Mouse (Mus musculus) right cerebral cortex, adult 18-20 months (tissue): ENCODE measurements around the gene Trpm5.

ENCODE experiments used
- DNase-seq: peaks from one replicate; pipeline ENCODE4 v3.0.0; 2022; ENCODE audit warnings: mixed read lengths

Trpm5 gene

DNA sequence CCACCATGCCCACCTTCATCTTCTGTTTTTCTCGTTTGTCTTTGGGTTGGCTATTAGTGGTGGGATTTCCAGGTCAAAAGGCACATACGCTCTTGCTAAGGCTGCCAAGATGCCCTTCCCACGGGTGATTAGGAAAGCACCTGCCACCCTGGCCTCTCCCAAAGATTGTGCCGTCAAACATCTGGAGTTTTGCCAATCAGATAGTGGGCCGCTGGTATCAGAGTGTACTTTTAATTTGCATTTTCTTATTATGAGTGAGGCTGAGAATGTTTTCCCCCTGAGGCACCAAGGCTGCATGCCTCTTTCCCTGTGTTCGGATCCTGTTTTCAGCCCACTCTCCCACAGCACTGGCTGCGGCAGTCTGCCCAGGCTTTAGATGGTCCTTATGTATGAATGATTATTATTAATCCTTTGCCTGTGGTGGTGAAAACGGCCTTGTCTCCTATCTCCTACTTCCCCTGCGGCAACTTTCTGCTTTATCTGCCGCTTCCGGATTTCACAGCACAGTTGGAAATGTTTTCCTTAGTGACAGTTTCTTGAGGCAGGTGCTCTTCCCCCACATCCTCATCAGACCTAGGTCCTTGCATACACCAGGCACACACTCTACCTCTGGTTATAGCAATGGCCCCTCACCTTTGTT, 10.9 kb upstream of the Trpm5 start:
- no peak for DNase-seq

DNA sequence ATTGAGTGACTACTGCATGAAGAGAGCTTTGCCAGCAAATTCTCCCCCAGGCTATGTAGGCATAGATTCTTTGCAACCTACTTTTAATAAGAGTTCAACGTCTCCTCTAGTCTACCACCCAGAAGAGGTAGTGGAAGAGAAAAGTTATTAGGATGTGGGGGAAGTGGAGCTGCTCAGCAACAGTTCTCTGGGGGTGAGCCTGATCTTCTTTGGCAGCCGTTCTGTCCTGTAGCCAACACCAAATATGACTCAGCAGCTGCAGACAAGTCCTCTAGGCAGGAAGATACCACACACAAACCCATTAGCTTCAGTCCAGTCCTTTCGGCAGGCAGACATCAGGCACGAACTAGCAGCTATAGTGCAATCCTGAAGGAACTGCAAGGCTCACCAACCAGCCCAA, 6.3 kb upstream of the Trpm5 start:
- peak; percentile 35 for DNase-seq

DNA sequence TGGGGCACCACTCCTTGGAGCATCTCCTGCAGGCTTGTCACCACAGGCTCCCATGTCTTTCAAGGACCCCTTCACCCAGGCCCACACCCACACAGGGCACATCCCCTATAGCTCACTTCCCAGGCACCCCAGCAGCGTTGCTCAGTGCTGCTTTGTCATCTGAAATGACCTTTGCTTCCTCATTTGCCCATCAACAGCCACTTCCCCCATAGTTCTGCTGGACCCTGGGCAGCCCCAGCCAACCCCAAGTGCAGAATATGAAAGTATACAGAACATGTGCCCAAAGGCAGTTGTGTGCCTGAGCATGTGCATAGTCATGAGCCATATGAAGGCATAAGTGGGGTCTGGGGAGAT, 1.1 kb upstream of the Trpm5 start:
- no peak for DNase-seq

DNA sequence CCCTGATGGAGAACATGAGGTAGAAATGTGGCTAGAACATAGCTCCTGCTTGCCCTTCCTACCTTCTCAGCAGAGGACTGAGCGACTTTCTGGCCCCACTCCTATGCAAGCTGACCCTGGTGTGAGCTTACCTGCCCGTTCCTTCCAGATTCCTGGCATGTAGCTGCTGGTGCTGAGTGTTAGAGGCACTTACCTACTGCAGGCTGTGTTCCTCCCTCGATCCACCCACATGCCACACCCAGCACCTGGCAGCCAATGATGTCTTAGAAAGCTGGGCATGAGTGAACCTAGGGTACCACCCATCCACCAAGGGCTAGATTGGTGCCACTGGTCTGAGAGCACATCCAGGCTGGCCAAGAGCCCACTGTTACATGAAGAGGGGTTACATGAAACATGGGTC, 595 bp downstream of the Trpm5 start:
- DNase-seq = no peak

DNA sequence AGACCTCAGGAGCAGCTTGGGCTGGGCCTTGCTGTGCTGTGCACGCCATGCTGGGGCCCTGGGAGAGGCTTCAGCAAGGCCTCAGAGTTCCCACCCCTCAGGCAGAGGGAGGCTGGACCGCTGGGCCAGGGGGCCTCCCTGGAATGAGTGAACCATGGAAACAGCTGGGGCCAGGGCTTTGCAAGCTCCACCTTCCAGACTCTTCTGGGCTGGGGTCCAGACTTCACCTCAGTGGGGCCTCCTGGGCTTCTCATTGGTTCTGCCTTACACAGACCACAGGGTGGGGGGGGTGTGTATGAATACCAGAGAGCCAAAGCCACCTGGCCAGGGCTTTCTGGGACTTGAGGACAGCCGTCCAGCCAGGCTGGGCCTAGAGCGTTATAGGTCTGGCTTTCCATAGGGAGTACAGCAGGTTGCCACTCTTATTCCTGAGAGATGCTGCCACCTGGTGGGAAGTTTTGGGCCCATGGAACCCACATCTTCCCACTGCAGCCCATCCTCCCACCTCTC, 7.3 kb downstream of the Trpm5 start:
- no peak for DNase-seq

DNA sequence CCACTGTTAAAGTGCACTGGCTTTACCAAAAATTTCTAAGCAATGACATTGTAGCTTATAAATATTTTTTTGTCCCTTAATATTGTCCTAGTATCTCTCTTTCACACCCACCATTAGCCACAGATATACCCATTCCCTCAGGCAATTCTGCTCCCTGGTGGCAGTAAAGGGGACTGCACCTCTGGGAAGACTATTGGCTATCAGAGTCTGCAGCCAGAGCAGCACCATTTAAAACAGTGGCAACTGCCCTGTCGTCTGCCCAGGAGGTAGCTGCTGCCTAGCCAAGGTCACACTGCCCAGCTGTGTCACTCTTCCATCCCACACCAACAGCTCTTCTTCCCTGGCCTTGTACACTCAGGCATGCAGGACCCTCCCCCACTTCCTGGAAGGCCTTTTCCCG, 8.1 kb downstream of the Trpm5 start:
- DNase-seq = peak; percentile 24

DNA sequence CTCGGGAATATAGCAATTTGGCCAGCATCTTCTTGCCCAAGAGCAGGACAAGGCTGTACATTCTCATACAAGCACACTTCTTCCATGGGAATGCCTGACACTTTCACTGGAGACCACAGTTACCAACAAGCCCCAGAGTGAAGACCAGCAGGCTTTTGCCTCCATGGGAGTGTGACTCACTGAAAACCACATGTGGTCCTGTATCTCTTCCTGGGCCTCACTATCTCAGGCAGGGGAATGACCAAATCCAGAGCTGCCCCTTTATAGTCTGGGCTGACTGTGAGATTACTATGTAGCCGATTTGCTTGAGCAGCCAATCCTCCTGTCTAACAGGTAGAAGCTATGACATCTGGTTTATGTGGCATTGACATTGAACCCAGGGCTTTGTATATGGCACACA, 10.7 kb downstream of the Trpm5 start:
- DNase-seq = no peak

DNA sequence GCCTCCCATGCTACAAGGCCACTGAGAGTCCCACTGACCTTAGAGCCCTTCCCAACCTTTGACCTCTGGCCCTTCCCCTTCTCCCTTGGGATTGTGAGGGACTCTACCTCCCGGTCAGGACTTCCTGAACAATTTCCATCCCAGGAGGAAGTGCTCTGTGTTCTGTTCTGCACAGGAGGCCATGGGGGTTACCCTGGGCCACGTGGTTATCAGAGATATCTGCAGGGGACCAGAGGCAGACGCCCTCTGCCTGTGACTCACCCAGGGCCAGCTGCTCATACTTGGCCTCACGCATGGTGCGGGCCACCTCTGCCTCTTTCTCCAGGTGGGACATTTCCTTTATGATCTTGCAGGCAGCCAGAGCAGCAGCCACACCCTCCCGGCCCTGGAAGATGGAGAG, 12.4 kb downstream of the Trpm5 start:
- no peak for DNase-seq

DNA sequence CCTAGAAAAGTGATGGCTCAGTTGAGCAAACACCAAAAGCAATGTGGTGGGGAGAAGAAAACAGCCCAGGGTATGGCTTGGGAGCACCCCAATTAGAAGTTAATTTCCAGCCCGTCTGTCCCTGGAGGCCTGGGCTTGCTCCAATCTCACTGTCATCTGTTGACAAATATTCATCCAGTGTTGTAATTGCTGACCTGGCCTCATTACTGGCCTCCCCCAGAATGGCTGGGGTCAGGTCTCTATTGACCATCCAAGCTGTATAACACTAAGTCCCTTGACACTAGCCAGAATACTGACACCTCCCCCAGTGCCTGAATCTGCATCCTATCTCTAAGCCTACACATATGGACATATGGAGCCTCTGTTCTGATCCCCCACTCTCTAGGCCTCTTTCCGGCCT, 17.1 kb downstream of the Trpm5 start:
- DNase-seq = no peak

DNA sequence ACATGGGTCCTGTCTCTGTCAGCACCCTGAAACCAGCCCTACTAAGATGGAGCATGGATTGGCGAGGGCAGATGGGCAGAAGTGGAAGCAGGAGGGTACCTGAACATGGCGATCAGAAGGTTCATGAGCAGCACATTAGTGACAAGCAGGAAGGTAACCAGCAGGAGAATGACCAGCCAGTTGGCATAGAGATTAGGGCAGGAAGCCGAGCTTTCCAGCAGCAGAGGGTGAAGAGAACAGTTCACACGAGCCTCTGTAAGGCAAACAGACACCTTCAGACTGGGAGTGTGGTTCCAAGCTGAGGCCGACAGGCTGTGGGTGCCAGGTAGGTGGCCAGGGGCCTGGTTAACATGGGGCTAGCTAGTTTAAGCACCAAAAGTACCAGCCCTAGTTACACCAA, 19.0 kb downstream of the Trpm5 start:
- no peak for DNase-seq

DNA sequence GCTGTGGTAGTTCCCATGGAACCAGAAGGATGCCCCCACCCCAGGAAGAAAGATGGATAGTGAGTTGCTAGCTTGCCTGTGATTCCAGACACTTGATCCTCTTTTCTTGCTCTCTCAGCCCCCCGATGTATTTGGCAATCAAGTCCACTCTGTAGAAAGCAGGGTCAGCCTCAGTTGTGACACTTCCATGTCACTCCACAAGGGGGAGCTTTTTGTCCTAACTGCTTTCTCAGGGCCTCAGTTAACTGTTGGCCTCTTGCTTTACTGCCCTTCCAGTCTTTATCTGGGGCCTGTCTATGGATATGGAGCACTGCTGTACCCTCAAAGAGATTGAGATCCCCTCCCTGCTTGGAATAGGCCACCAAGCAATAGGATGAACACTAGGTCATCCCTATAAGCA, 21.4 kb downstream of the Trpm5 start:
- DNase-seq = no peak

DNA sequence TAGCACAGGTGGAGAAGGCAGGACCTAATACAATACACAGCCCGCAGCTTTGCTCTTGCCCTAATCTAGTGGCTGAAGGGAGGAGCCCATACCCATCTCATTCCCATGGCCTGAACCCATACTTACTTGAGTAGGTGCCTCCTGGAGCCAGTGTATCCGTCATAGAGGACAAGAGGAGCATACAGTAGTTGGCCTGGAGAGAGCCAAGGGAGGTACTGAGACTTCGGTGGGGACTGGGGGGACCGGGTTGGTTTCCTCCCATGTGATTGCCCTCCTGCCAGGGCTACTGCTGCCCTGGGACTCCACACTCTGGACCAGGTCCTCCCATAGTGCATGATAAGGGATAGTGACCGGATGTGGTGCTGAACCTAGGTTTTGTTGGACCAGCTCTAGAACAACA, 21.8 kb downstream of the Trpm5 start:
- DNase-seq = no peak

DNA sequence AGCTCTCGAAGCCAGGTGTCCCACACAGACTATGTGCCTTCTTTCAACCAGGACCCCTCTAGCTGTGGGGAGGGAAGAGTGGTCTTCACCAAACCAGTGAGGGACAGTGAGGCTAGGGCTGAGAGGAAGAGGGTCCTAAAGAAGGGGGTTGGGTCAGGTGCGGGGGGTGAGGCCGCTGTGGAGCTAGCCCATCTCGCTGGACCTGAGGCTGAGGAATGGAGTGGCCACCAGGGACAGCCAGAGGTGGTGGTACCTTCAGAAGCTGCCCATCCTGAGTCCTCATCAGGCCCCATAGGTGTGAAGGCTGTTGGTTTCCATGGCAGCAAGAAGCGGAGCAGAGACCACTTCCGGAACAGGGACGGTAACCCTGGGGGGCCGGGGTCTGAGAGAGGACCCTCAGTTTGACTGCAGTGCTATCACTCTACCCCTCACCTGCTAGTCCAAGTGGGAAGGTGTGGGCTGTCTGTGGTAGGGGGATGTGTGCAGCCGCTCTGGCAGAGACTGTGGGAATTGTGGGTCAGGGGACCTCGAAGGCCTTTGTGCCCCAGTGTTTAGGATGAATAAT, 23.9 kb downstream of the Trpm5 start:
- no peak for DNase-seq

DNA sequence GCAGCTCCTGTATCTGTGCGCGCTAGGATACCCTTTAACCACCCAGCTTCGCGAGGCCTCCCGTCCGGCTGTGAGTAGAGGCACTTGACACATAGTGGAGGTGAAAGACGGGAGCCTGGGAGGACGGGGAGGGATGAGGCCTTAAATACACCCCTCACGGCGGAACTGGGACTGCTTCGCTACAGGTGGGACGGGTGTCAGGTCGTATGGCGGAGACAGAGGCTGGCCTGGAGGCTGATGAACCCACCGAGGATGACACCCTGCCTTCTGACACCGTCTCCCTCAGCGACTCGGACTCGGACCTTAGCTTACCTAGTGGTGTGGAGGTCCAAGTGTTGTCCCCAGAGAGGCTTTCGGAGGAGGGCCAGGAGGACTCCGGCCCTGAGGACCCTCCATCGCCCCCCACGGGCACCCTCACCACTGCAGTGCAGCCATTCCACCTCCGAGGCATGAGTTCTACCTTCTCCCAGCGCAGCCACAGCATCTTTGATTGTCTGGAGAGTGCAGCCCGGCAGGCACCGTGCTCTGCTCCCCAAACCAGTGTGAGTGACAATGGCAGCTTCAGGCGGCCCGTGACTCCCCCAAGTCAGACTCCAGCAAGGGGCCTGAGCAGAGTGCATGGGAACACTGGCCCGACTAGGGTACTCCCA, 24.6 kb downstream of the Trpm5 start:
- no peak for DNase-seq

DNA sequence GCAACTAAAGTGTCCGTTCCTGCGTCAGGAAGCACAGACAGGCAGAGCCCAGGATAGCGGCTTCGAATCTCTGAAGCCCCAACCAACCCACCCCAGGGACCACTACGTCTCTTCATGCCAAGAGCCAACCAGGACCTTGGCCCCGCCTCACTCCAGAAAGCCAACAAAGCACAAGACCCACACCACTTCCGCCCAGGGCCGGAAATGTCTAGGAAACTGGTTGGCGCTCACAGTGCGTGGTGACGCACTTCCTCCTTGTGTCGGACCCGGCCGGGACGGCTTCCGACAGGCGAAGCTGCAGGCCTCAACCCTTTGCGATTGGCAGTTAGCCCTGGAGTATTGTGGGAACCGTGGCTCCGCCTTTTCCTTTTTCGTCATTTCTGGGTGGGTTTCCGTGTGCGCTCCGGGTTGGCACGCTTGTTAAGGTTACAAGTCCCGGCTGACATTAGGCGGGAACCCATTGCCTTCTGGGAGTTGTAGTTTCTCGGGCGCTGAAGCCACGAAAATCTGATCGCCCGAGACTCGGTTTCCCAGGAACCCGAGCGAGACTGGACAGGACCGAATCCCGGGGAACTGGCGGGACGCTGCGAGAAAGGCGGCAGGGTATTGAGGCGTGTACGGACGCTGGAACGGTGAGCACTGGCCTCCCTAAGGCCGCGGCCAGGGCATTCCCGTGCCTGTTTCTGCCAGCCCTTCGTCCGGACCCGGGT, 25.4 kb downstream of the Trpm5 start, which contains the start of gene Tssc4:
Gene Tssc4 (plus strand): TSS at position 368 of the 710 bp plus-strand sequence.
- peak; percentile 99 for DNase-seq

DNA sequence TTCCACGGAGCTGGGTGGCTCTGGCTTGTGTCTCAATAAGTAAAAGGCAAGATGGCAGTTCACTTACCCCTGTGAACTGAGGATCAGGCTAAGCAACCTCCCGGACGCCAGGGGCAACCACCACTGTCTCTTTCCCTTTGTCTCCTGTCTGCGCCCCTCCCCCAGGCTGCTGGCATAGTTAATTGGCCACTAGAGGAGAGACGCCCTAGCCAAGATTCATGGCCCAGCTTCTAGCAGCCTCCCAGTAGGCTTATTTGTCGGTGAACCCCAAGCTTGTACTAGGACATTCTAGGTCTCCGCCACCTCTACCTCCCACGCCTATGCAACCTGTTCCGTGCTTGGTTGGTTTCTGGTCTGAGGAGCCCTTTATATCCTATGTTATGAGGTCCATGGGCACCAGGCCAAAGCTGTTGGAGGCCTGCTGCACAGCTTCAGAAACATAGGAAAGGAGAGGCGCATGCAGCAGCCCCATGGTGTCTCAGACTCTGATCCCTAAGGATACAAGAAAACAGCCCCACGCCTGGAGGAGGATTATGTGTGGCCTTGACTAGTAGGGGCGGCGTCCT, 26.0 kb downstream of the Trpm5 start:
- peak; percentile 46 for DNase-seq

DNA sequence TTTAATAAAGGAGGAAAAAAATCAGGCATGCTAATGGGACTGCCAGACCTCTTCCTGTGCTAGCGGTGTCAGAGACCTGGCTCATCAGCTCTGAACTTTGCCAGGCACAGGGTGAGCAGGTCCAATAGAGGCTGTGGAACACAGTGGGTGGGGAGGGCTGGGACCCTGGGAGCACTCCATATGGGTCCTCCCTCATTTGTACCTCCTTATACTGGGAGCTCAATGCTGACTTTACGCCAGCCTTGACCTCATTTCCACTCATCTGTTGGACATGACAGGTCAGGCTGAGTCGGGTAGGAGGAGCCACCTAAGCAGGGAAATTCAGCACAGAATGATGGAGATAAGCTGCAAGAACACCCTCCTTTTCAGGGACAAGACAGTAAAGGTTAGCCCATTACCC, 26.5 kb downstream of the Trpm5 start:
- no peak for DNase-seq

DNA sequence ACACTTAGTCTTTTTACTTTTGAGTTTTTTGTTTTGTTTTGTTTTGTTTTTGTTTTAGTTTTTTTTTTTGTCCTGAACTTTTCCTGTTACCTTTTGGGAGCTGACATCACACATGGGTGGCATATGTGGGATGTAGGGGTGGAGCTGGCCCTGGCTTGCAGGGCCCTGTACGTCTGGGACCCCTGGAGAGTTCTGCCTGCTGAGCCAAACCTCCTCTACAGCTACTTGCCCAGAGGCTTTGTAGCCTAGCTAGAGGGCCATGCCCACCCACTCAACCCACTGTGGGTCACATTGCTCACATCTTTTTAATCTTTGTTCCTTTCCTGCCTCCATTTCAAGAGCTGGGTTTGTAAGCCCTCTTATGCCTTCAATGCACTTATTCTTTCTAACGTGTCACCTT, 27.0 kb downstream of the Trpm5 start:
- DNase-seq = no peak

DNA sequence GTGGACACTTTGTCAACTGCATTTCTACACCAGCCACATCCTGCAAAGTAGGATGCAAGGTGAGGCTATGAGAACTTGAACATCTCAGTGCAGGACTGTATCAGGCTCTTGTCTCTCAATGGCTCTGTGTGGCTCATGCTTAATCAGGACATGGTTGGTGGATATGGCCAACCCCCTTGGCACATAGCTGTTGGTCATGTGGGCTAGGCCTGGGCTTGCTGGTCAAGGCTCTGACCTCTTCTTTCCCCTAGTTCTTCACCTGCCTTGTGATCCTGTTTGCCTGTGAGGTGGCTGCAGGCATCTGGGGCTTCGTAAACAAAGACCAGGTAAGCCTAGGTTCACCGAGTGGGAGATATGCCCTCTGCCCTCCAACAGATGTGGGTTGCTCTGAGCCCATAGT, 28.8 kb downstream of the Trpm5 start:
- DNase-seq = no peak

DNA sequence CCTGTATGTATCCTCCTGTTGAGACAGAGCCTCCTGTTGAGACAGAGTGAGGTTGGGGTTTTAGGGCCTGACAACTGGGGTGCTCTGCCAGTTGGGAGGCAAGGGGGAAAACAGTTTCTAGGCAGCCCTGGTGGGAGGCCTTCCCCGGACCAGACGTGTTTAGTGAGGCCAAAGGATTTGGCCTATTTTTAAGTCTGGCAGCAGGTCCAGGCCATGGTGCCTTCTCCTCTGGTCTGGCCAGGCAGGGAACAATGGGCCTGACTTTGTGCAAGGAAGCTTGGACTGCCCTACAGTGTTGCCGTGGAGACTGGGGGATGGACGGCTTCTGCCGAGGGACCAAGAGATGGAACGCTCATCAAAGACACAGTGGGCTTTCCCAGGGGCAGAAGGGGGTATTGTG, 30.2 kb downstream of the Trpm5 start:
- DNase-seq = peak; percentile 39

DNA sequence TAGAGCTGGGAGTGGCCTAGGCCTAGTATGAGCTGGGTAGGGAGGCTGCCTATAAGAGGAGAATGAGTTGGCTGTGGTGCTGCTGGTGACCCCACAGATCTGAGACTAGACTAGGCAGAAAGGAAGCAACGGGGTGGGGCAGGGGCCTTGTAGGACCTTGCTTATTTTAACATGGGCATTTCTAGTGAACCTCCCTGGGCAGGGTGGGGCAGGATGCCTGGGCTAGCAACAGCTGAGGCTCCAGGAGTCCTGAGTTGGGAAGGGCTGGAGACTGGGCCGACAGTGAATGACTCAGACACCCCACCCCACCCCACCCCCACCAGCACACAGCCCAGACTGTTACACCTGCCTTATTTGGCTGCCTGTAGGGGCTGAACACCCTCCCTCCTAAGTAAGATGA, 31.7 kb downstream of the Trpm5 start:
- no peak for DNase-seq

DNA sequence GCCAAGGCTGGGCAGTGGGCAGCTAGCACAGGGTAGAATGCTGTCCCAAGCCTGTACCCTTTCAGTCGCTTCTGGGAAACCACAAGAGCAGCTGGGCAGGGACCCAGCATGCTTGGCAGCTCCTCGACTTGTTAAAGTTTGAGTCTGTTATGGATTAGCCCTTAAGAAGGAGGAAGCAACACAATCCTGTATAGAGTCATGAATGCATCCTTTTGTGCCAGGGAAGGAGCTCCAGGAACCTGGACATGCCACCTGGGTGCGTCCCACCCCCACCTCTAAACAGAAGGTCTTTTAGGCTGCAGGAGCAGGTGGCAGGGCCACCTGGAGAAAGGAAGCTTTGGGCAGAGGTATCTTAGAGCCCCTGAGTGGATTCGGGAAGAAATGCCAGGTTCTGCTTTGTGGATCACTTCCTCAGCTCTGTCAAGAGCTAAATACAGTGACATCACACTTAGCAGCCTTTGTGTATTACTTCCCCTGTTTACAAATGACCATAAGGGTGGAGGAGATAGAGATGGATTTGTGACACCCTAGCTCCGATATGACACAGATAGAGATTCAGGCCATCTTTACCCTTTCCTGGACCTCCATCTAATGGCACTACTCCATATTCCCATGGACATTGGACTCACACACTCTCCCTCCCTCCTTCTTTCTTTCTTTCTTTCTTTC, 35.1 kb downstream of the Trpm5 start:
- DNase-seq = peak; percentile 43

DNA sequence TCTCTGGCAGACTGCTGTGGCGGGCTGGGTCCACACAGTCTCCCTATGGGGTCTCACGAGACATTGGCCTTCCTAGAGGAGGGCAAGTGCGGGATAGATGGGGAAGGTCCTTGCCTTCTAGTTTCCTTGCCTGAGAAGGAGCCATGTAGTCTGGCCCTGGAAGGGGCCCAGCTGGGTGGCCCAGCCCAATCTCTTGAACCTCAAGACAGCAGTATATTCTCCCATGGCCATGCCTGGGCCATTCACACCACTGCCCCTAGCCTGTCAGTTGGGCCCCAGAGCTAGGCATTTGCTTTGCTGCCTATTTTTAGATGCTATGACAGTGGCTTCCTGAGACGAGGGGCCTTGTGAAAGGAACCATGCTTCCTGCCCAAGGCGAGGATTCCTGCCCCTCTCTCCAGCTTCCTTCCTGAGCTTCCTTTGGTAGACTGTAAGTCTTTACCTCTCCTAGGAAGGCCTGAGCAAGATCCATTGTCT, 36.2 kb downstream of the Trpm5 start:
- no peak for DNase-seq
